12 mouse cellular contexts compared by ENCODE assay signal in the genomic region with DNA sequence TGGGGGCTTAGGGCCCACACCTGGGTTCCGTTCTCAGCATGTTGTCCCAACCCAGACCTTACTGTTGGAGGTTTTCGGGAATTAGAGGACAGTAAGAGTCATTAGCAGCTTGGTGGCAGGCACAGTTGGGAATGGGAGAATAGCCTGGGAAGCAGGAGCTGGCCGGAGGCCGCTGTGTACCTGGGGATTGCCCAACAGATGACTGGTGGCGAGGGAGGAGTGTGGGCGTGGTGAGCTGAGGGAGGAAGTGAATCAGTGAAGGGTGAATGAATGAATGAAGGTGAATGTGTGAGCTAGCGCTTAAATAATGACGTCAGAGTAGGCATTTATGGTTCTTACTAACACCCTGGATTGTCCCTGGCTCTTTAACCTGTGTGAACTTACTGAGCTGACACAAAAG. TPM values are rescaled to one million over a fixed set of nuclear protein-coding genes. Genes with fewer than 3 reads are reported as not detected.
A peak's percentile ranks its signal among the peaks of the same experiment; 100 is the strongest.
DNase-seq lines count a peak whose midpoint lies in the region; ATAC-seq and TF ChIP-seq lines count a peak whose summit lies in the region.
"Had no signal": no experiment of that assay in that cellular context is flagged by ENCODE, and none has a peak within 500 bp of the region (broad histone marks: within the 10 kb centered on the region; RNA-seq: fewer than 3 reads in every experiment).

No protein-coding gene starts in this region.

- no peaks in the 10 kb centered on the region for H3K27me3 ChIP-seq in kidney, adult 2 months (replicated peaks; ENCODE audit: control insufficient read depth, insufficient read depth, low read length)
- H3K27me3 ChIP-seq in C2C12 (ENCODE audit: control insufficient read depth, insufficient read depth, insufficient read length): no peaks in the 10 kb centered on the region
- H3K27me3 ChIP-seq in lung, embryonic 16.5 days (ENCODE audit: control insufficient read depth, insufficient read depth, low read depth, low read length): no peaks in the 10 kb centered on the region

- 87% methylated on average over 8 of the region's 8 CpGs for WGBS in kidney, adult 2 months
- 74% methylated on average over 8 of the region's 8 CpGs for WGBS in lung, embryonic 16.5 days

- no peak overlapping the region for H3K4me2 ChIP-seq in lung, embryonic 16.5 days (ENCODE audit: low read depth, low read length)

- no peaks in the 10 kb centered on the region for H3K9me3 ChIP-seq in lung, embryonic 16.5 days (ENCODE audit: control insufficient read depth, low read length)

- no peak overlapping the region for H3K9ac ChIP-seq in lung, embryonic 16.5 days (ENCODE audit: low read length)

- H3K36me3 ChIP-seq in kidney, adult 2 months (ENCODE audit: control insufficient read depth, insufficient read depth, low read length): no peaks in the 10 kb centered on the region
- H3K36me3 ChIP-seq in C2C12 (ENCODE audit: control insufficient read depth, insufficient read depth): no peaks in the 10 kb centered on the region
- H3K36me3 ChIP-seq in lung, embryonic 16.5 days (ENCODE audit: control insufficient read depth, insufficient read depth, low read length): no peaks in the 10 kb centered on the region

- H3ac ChIP-seq in C2C12 (ENCODE audit: control insufficient read depth, insufficient read length, low read depth): no peak overlapping the region

- TF ChIP-seq CTCF in kidney, adult 2 months (conservative IDR thresholded peaks at IDR 0.05; ENCODE audit: insufficient read depth, insufficient read length, low read depth, low read length): no peak
- no peak for TF ChIP-seq CTCF in C2C12 (IDR thresholded peaks at IDR 0.05; ENCODE audit: control insufficient read depth, insufficient read depth, insufficient read length)

- H3K27ac ChIP-seq in kidney, adult 2 months (ENCODE audit: insufficient read depth, low read depth, low read length): peak overlapping the region; percentile 85
- peak overlapping the region; percentile 91 for H3K27ac ChIP-seq in lung, embryonic 16.5 days (ENCODE audit: low read length)
- H3K27ac ChIP-seq: macrophage had no signal

- no peak for DNase-seq in kidney, adult 2 months
- DNase-seq in kidney, postnatal 4 days: no peak
- peak; percentile 64 for DNase-seq in 3134 (ENCODE audit: extremely low read depth, insufficient read length, low spot score)
- no peak for DNase-seq in cerebellum, adult 8-10 months
- DNase-seq: cerebellum, adult 9-11 months; right cerebral cortex, postnatal 25 days had no signal

- no peak for TF ChIP-seq POLR2A in kidney, adult 2 months (IDR thresholded peaks at IDR 0.05; ENCODE audit: low read depth, low read length)

- no peak for ATAC-seq in lung, embryonic 16.5 days (ENCODE audit: low read depth)
- no peak for ATAC-seq in erythroblast, adult 5-6 weeks (replicated peaks; ENCODE audit: low FRiP score, poor library complexity, severe bottlenecking)
- ATAC-seq: forebrain, embryonic 16.5 days had no signal

- H3K79me3 ChIP-seq in C2C12 (ENCODE audit: low read depth): peaks cover 2% of the 10 kb centered on the region

- no peak overlapping the region for H3K4me3 ChIP-seq in kidney, adult 2 months (ENCODE audit: insufficient read depth, low read depth, low read length)
- no peak overlapping the region for H3K4me3 ChIP-seq in C2C12 (ENCODE audit: insufficient read depth, poor library complexity, severe bottlenecking)
- H3K4me3 ChIP-seq in lung, embryonic 16.5 days (ENCODE audit: low read length): no peak overlapping the region

- peaks cover 22% of the 10 kb centered on the region for H3K4me1 ChIP-seq in kidney, adult 2 months (ENCODE audit: control insufficient read depth, insufficient read depth, low read length)
- H3K4me1 ChIP-seq in lung, embryonic 16.5 days (replicated peaks; ENCODE audit: control insufficient read depth, insufficient read depth, low read length): peaks cover 57% of the 10 kb centered on the region

- peaks cover 39% of the 10 kb centered on the region for H3K79me2 ChIP-seq in C2C12 (ENCODE audit: control insufficient read depth, insufficient read depth)

TF ChIP-seq in C2C12, 6 proteins besides CTCF, POLR2A, EP300 and RAD21:
- peak; percentile 70 for TF ChIP-seq CEBPB (IDR thresholded peaks at IDR 0.05; ENCODE audit: low read depth)
- TF ChIP-seq FOSL1 (IDR thresholded peaks at IDR 0.05; ENCODE audit: insufficient read depth, low read length, poor library complexity, severe bottlenecking): no peak
TF ChIP-seq in C2C12: peak in this region for 1.

RNA-seq across cellular contexts. Expression of gene Epha2, which starts 23.9 kb away (rescaled TPM):
- 8.1 and 9.6 TPM in 2 replicates for polyA plus RNA-seq in kidney, adult 2 months (2012; rRNA removed)
- polyA plus RNA-seq in C2C12 (2012; fragmentation: generic; extraction: Trizol): 129 TPM
- 11.6 and 11.8 TPM in 2 replicates for polyA plus RNA-seq in lung, embryonic 16.5 days (2015; fragmentation: Nextera tagmentation; extraction: Ambion mirVana)
- not detected in 2 replicates for total RNA-seq in erythroblast, adult 5-6 weeks (2015; ENCODE audit: low replicate concordance)
- total RNA-seq in erythroblast, adult 5-6 weeks (2017; ENCODE audit: low replicate concordance): 0.14 TPM in 1 of 2 replicates, not detected in the other

RNA-seq across cellular contexts. Expression of gene Arhgef19, which starts 37.9 kb away (rescaled TPM):
- 4.9 and 5.1 TPM in 2 replicates for polyA plus RNA-seq in kidney, adult 2 months (2012; rRNA removed)
- 26.7 TPM for polyA plus RNA-seq in C2C12 (2012; fragmentation: generic; extraction: Trizol)
- polyA plus RNA-seq in lung, embryonic 16.5 days (2015; fragmentation: Nextera tagmentation; extraction: Ambion mirVana): 17.7 and 18.0 TPM in 2 replicates
- total RNA-seq in erythroblast, adult 5-6 weeks (2015; ENCODE audit: low replicate concordance): not detected in 2 replicates
- not detected in 2 replicates for total RNA-seq in erythroblast, adult 5-6 weeks (2017; ENCODE audit: low replicate concordance)
- total RNA-seq: neutrophil, adult 5-6 weeks had no signal
- polyA plus RNA-seq: macrophage had no signal

Comparison
In these comparisons a context has a peak if more than half of its experiments do, and no peak if none do; other contexts are left out.
1. RNA of gene Epha2, which starts 23.9 kb away (polyA plus RNA-seq): 129 TPM in C2C12 (single experiment); 11.6 to 11.8 TPM in lung, embryonic 16.5 days and 8.1 to 9.6 TPM in kidney, adult 2 months; every median in the first group is over 10 times any median in the second.